Mouse (Mus musculus): Measurements from ENCODE around the gene Mon2.
A peak's percentile ranks its signal among the peaks of the same experiment; 100 is the strongest.

Gene Mon2

DNA sequence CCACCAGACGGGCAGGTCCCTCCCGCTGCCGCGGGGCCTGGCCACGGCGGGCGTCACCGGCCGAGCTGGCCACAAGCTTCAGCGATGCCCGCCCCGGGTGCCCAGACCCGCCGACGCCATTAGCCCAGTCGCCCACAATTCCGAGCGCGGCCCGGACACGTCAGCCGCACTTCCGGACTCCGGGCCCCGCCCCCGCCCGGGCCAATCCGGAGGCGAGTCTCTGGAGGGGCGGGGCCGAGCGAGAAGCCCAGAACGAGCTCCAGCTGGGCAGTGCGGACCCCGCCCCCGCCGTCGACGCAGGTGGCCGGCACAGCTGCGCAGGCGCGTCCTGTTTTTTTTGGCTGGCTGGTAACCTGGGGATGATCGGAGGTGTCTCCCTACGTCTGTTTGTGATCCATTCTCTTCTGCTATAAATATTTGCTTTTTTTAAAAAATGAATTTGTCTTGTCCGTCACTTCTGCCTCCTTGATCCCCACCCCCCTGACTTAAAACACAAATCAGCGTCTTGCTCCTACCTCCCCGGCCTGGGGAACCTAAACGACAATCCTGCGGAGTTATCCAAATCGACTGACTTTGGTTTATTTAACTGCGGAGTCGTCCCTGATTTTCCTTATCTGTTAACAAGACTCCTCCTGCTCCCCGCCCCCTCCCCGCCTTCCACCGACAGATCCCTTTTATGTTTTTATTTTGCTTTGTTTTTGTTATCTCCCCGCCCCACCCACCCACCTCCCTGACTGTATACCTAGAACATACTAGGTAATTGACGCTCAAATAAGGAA, at the start of gene Mon2:
Gene Mon2 (minus strand): TSS at position 261 of the 779 bp plus-strand sequence.
- peak; percentile 89 for DNase-seq (ENCODE audit: low read depth, low spot score)

DNA sequence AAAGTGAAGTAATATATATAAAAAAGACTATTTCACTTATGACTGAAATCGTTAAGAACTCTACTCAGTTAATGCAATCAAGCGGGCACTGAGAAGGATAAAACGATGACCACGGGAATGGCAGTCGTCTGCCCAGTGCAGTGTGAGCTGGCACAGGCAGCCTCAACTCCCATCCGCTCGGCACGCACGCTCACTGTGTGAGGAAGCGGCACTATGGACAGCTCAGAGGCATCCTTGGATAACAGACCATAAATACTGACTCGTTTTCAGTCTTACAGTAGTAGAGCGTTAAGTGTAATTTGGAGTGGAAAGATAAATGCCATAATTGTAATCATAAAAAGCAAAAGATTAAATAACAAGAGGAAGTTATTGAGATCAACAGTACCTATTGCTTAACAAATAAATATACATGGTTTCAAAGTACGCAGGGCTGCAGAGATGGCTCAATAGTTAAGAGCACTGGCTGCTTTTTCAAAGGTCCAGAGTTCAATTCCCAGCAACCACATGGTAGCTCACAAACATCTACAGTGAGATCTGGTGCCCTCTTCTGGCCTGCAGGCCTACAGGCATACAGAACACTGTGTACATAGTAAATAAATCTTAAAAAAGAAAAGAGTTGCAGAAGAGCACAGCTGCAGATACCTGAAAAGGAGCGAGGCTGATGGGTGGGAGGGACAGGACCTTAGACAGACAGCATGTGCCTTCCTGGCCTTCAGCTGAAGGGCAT, 44.5 kb upstream of the Mon2 start:
- DNase-seq (ENCODE audit: low read depth, low spot score), result no peak

DNA sequence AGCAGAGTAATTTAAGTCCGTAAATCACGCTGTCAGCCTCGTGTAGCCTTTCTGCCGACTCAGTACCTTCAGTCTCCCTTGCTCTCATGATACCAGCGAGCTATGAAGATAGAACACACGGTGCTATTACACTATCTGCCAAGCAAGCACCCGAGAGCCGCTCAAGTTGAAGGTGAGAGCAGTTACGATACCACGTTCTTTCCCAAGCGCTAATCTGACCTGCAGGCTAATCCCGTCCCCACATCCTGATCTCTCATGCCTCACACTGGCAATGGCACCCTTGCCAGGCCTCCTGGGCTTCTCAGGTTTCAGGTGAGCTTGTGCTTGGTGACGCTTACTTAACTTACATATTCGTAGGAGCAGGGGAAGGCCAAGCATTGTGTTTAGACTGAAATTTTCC, 40.6 kb upstream of the Mon2 start:
- no peak for DNase-seq (ENCODE audit: low read depth, low spot score)

GRCm38 (mm10) chr10:123113466-123113865, 37.2 kb upstream of the Mon2 start:
- DNase-seq (ENCODE audit: low read depth, low spot score), result no peak

DNA sequence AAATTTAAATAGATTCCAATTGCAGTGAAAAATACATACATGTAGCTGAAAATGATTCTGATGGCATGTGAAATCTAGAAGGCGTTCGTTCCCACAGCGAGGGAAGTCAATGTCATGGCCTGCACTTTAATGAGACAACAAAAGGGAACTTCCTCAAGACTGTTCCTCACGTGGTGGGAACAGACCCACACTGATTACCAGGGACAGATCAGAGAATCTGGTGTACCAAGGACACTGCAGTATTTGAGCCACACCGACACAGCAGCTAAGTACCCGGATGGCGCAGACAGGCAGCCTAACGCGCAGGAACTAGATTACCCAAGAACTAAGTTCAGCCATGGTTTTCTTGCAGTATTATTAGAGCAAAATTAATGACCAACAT, 36.5 kb upstream of the Mon2 start:
- DNase-seq (ENCODE audit: low read depth, low spot score), result no peak

- no peak for DNase-seq (ENCODE audit: low read depth, low spot score)
Measured at GRCm38 (mm10) chr10:123112056-123112786, 35.9 kb upstream of the Mon2 start.

- no peak for DNase-seq (ENCODE audit: low read depth, low spot score)
Measured at GRCm38 (mm10) chr10:123110548-123110947, 34.2 kb upstream of the Mon2 start.

- no peak for DNase-seq (ENCODE audit: low read depth, low spot score)
Measured at GRCm38 (mm10) chr10:123108527-123108926, 32.2 kb upstream of the Mon2 start.

DNA sequence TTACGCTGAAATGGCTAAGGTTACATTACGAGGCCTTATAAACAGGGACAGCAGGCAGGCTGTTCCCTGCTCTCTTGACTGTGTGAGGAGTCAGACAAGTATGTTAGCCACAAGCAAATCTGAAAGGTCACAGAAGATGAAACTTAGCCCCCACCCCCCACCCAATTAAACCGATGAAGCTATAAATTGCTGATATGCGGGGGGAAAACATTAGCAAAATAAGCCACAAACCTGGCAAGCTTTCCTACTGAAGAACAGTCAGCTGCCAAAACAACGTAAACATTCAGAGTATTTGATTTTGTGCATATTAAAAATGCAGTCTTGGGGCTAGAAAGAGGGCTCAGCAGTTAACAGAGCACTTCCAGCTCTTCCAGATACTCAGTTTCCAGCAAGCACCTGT, 31.8 kb upstream of the Mon2 start:
- DNase-seq (ENCODE audit: low read depth, low spot score), result no peak

- DNase-seq (ENCODE audit: low read depth, low spot score), result no peak
Measured at GRCm38 (mm10) chr10:123101303-123101702, 25.0 kb upstream of the Mon2 start.

GRCm38 (mm10) chr10:123100584-123100983, 24.3 kb upstream of the Mon2 start:
- DNase-seq (ENCODE audit: low read depth, low spot score), result no peak

- DNase-seq (ENCODE audit: low read depth, low spot score), result no peak
Measured at GRCm38 (mm10) chr10:123094504-123094903, 18.2 kb upstream of the Mon2 start.

GRCm38 (mm10) chr10:123092577-123092976, 16.3 kb upstream of the Mon2 start:
- no peak for DNase-seq (ENCODE audit: low read depth, low spot score)

GRCm38 (mm10) chr10:123091737-123092136, 15.4 kb upstream of the Mon2 start:
- peak; percentile 28 for DNase-seq (ENCODE audit: low read depth, low spot score)

GRCm38 (mm10) chr10:123089425-123089930, 13.2 kb upstream of the Mon2 start:
- DNase-seq (ENCODE audit: low read depth, low spot score), result no peak

DNA sequence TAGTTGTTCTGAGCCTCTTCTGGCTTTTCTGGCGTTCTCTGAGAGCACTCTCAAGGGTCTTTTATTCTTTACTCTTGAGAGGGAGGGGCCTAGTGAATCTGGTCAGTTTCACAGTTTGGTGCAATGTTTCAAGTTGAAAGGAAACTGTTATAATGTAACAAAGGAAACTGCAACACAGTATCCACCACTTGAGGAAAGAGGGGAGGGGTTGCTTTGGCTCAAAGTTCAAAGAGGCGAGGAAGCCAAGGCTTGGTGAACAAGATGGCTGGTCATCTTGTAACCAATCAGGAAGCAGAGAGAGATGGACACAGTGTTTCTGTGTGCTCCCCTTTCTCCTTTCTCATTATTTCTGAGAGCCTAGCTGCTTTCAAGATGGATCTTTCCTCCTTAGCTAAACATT, 10.5 kb upstream of the Mon2 start:
- DNase-seq (ENCODE audit: low read depth, low spot score), result no peak

GRCm38 (mm10) chr10:123084900-123085641, 8.8 kb upstream of the Mon2 start:
- DNase-seq (ENCODE audit: low read depth, low spot score), result no peak

DNA sequence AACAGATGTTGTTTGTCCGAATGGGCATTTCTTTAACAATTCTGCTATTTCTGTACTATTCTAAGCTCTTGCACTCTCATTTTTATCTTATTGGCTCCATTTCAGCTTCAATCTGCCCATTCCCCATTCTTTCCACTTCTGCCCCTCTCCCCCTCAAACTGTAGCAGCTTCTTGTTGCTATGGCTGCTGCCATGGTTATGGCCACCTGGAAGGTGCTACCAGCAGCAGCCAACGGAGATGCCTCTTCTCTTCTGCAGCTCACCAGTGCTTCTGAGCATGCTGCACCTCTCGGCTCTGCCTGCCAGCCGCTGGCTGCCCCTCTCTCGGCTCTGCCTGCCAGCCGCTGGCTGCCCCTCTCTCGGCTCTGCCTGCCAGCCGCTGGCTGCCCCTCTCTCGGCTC, 8.0 kb upstream of the Mon2 start:
- no peak for DNase-seq (ENCODE audit: low read depth, low spot score)

GRCm38 (mm10) chr10:123075751-123076242, 508 bp downstream of the Mon2 start:
- DNase-seq (ENCODE audit: low read depth, low spot score), result no peak

- no peak for DNase-seq (ENCODE audit: low read depth, low spot score)
Measured at GRCm38 (mm10) chr10:123071997-123072396, 4.3 kb downstream of the Mon2 start.

GRCm38 (mm10) chr10:123063021-123063420, 13.3 kb downstream of the Mon2 start:
- no peak for DNase-seq (ENCODE audit: low read depth, low spot score)

Data from brain, embryonic 18.5 days (tissue).